Mouse (Mus musculus) left cerebral cortex, adult 11 months (tissue): ENCODE measurements around the gene Zfp111.

Experiments used
- DNase-seq: peaks from one replicate; pipeline ENCODE4 v3.0.0; 2022; ENCODE audit warnings: low spot score

Gene Zfp111

GRCm38 (mm10) chr7:24211343-24211742 is at the start of gene Zfp111:
Gene Zfp111 (minus strand): TSS chr7:24211443.
- no peak for DNase-seq

DNA sequence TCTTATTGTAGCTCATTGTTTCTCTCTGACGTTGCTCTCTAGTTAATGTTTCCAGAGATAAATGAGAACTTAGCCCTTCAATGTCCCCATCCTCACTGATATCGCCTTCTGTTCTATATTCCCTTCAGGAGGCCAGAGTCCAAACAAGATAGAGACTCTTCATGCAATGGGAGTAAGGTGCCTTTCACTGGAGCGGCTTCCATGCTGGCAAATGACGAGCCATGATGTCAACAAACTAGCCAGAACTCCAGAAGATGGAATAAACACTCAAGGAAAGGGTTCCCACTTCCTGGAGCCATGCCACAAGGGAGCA is 48.7 kb upstream of the Zfp111 start:
- no peak for DNase-seq

GRCm38 (mm10) chr7:24259306-24259999 is 48.2 kb upstream of the Zfp111 start:
- DNase-seq = no peak

GRCm38 (mm10) chr7:24254633-24255474 is 43.6 kb upstream of the Zfp111 start, which contains the start of gene Zfp108:
Gene Zfp108 (plus strand): TSS chr7:24254794.
- peak; percentile 85 for DNase-seq

GRCm38 (mm10) chr7:24253779-24254615 is 42.8 kb upstream of the Zfp111 start:
- no peak for DNase-seq

- peak; percentile 66 for DNase-seq
Observed at GRCm38 (mm10) chr7:24237040-24237791, 26.0 kb upstream of the Zfp111 start, which contains the start of gene Zfp109. Gene Zfp109 (minus strand): TSS chr7:24237560.

- no peak for DNase-seq
Observed at GRCm38 (mm10) chr7:24210296-24210695, 947 bp downstream of the Zfp111 start.

DNA sequence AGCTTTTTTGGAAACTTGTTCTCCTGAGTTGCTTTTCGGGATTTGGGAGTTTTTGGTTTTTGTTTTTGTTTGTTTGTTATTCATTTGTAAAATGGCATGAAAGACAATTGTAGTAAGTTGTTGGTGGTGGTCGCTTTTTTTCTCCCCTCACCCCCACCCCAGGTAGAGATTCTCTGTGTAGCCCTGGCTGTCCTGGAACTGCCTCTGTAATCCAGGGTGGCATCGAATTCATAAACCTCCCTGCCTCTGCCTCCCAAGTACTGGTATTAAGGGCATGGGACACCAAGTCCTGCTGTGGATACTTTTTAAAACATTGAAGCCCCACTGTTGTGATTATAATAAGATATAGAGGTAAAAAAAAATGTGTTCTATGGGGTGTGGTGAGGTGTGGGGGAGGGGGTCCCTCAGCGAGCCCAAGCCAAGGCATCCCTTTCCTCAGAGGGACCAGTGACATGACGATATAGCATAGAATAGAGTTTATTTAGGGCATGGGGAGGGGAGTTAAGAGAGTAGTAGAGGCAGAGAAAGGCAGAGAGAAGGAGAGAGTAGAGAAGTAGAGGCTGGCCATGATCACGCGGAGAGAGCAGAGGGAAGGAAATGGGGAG is 2.9 kb downstream of the Zfp111 start:
- DNase-seq = no peak

DNA sequence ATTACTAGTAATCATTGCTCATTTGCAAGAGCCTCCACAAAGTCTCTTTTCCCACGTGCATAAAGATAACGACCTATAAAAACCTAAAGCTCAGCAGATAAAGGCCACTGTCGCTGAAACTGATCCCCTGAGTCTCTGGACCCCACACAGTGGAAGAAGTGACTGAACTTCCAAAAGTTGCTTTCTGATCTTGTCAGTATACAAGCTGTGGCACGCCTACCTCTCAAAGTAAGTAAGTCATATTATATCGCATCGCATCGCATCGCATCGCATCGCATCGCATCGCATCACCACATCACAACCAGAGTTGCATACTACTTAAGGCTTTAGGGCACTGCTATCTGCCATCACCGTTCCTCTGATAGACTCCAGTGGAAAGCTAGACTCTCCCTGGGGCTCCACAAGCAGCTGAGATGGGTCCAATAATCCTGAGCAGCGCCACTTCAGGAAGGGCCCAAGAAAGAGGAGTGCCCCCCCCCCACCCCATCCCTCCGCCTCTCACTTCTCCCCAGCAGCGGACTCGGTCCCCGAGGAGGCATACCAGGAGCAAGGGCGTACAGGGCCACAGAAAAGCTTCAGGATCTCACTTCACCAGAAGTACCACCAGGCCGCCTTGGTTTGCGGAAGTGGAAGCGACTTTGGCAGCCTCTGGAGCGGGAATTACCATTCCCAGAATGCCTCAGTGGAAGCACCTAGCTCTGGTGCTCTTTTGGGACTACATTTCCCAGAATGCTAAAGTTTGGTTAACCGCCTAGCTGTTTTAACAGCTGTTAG is 3.6 kb downstream of the Zfp111 start:
- peak; percentile 54 for DNase-seq

GRCm38 (mm10) chr7:24196961-24197360 is 14.3 kb downstream of the Zfp111 start:
- no peak for DNase-seq

DNA sequence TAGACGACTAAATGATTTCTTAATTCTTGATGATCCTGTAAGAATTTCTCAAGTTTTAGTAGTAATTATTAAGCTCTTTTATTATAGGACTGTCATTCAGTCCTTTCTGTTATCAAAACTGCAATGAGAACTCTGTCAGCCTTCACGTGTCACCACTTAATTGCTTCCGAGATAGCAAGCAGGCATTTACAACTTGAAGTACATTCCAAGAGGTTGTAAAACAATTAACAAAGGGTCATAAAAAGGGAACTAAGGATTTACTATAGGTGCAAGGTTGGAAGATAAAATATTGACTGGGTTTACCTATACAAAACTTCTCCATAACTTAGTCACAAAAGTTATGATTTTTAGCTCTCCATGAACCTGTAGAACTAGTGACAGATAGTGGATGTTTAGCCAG is 18.1 kb downstream of the Zfp111 start:
- DNase-seq = no peak

GRCm38 (mm10) chr7:24191361-24191760 is 19.9 kb downstream of the Zfp111 start:
- DNase-seq = no peak

- DNase-seq = no peak
Observed at GRCm38 (mm10) chr7:24189571-24189944, 21.7 kb downstream of the Zfp111 start.

DNA sequence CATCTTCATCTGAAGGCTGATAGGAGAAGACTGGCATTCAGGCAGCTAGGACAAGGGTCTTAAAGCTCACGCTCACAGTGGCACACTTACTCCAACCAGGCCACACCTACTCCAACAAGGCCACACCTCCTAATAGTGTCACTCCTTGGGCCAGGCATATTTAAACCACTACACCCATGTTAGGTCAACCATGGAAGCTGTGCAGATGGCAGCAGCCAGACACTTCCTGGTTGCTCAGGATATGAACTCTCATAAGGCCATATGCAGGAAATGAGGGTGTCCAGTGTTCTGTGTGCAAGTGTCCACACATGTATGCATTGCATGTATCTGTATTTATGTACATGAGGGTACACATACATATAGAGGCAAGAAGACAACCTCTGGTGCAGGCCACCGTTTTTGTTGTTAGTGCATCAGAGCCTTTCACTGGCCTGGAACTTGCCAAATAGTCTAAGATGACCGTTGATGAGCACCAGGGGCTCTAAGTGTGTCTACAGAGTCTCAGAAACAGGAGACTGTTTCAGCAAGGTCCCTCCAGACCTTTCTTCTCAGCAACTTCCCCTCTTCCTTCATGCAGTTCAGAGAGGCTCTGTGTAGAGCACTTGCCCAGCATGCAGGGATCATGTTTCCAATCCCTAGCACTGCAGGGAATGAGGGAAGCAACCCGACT is 22.2 kb downstream of the Zfp111 start:
- no peak for DNase-seq

- no peak for DNase-seq
Observed at GRCm38 (mm10) chr7:24187611-24188010, 23.6 kb downstream of the Zfp111 start.

GRCm38 (mm10) chr7:24175337-24175711 is 35.9 kb downstream of the Zfp111 start:
- no peak for DNase-seq

- peak; percentile 57 for DNase-seq
Observed at GRCm38 (mm10) chr7:24174618-24175336, 36.5 kb downstream of the Zfp111 start, which contains the start of gene Zfp114. Gene Zfp114 (plus strand): TSS chr7:24175060.

- DNase-seq = no peak
Observed at GRCm38 (mm10) chr7:24172191-24172590, 39.1 kb downstream of the Zfp111 start.

- DNase-seq = no peak
Observed at GRCm38 (mm10) chr7:24153272-24153671, 58.0 kb downstream of the Zfp111 start.
